Mouse (Mus musculus) c-Kit-negative CD71-positive TER-119-positive erythroid progenitor cells, embryonic 14.5 days (primary cell): ENCODE results near the gene Pmfbp1.

Experiments used
- DNase-seq: peaks from one replicate; pipeline ENCODE4 v3.0.0-alpha.2; 2013; ENCODE audit warnings: low read depth, low spot score

Gene Pmfbp1

GRCm38 (mm10) chr8:109499009-109499717, 5.3 kb downstream of the Pmfbp1 start:
- DNase-seq, result no peak

DNA sequence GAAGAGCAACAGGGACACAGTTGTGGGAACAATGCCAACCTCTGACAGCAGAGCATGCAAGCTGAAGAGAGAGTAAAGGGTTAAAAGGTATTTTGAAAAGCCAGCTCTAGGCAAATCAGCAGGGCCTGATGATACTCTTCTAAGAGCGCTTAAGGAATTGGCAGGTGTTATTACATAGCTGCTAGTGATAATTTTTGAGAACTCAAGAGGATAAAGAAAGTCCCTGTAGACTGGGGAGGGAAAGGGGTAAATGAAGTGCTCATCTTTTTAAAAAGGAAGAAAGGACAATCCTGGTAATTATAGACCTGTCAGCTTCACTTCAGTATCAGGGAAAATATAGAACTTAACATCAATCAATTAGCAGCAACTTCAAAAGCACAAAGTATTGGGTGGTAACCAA, 9.7 kb downstream of the Pmfbp1 start:
- DNase-seq, result no peak

GRCm38 (mm10) chr8:109505560-109505959, 11.7 kb downstream of the Pmfbp1 start:
- DNase-seq, result no peak

DNA sequence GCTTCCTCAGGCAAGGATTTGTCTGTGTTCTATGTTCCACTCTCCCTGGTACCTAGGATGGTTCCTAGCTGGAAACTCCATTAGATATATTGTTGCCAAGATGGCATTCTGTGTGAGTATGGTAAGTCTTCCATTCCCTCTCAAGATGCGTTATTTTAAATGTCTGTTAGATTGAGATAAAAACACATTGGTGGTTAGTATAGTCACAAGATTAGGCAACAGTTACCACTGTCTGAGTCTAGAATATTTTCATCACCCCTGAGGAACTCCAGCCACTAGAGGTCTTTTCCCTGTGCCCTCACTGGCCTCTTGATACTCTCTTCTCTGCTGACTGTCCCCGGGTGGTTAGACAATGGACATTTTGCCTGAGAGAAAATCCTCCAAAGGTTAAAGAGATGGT, 30.2 kb downstream of the Pmfbp1 start:
- no peak for DNase-seq

DNA sequence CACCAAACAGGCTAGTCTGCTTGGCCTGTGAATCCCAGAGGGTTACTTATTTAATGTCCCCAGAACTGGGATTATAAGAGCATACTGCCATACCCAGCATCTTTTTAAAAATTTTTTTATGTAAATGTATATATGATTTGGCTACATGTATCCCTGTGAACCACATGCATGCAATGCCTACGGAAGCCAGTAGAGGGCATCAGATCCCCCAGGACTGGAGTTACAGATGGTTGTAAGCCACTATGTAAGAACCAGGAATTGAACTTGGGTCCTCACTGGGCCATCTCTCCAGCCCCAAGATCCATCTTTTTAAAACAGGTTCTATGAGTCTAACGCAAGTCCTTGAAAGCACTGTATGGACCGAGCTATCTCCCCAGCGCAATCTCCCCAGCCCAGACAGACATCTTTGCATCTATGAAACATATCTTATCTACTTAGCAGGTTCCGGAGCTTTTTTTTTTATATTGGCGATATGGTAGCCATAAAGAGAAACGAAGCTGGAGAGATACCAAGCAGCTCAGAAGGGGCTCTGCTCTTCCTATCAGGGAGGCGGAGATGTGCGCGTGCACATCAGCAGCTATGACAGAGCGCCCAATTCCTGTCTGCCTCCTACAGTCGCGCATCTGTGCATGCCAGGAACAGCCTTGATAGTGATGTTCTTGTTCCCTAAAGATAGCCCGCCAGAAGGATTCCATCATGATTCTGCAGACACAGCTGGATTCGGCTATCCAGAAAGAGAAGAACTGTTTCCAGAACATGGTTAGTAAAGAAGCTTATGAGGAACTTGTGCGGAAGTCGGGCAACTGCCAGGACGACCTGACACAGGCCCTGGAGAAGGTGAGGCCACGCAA, 41.5 kb downstream of the Pmfbp1 start:
- peak; percentile 32 for DNase-seq

- peak; percentile 35 for DNase-seq
Measured at GRCm38 (mm10) chr8:109536703-109537102, 42.9 kb downstream of the Pmfbp1 start.

DNA sequence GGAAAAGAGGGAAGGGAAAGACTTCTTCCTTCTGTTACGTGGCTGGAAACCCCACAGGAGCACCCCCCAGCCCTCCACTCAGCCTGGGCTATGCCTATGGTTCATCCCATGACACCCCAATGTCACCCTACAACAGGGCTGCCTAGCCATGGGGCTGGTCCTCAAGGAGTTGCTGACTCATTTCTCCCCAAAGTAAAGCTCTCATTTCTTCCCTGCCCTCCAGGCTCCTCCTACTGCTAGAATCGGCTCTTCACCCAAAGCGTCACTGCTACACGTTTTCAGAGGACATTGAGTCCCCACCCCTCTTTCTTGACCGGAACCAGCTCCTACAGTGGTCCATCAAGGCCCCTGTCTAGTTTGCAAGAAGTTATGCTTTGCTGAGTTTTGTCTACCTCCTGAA, 48.3 kb downstream of the Pmfbp1 start:
- no peak for DNase-seq

- DNase-seq, result no peak
Measured at GRCm38 (mm10) chr8:109542748-109543519, 49.1 kb downstream of the Pmfbp1 start.

DNA sequence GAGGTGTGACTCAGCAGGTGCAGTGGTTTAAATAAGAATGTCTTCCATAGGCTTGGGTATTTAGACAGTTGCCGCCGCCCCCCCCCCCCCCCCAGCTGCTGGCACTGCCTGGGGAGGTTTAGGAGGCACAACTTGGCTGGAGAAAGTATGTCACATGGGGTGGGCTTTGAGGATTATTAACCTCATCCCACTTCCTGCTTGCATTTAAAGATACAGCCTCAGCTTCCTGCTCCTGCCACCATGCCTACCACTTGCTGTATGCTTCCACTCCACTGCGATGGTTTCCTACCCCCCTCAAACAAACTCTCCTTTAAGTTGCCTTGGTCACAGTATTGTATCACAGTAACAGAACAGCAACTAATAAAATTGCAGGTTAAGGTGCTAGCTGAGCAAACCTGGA, 50.2 kb downstream of the Pmfbp1 start:
- no peak for DNase-seq

DNA sequence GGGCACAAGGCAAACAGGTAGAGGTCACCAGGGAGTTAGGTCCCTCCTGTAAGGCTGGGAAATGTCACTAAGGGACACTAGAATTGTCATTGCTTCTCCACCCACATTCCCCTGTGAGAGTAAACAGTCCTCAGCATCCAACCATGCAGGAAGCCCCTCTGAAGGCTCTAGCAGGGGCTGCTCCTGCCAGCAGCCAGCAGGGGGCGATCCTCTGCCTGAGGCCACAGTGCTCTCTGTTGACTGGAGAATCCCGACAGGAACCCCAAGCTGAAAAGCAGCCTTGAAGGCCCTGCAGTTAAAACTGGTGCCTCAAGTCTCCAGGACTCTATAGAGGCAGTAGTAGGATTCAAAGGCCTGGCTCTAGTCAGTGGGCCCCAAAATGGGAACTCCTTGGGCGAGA, 57.8 kb downstream of the Pmfbp1 start:
- no peak for DNase-seq

DNA sequence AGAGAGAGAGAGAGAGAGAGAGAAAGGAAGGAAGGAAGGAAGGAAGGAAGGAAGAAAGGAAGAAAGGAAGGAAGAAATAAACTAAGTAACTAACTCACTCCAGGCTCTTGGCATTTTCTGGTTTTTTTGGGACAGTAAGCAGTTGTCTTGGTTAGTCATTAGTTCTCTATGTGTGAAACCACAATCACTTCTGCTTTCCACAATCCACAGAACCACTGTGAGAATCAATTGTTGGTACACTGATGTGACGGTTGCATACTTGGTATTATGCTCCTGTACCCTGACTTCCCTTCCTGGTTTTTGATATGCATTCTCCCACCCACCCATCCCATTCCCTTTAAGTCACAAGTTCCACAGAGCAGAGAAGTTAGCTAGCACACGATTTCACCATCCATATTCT, 70.1 kb downstream of the Pmfbp1 start:
- DNase-seq, result no peak

DNA sequence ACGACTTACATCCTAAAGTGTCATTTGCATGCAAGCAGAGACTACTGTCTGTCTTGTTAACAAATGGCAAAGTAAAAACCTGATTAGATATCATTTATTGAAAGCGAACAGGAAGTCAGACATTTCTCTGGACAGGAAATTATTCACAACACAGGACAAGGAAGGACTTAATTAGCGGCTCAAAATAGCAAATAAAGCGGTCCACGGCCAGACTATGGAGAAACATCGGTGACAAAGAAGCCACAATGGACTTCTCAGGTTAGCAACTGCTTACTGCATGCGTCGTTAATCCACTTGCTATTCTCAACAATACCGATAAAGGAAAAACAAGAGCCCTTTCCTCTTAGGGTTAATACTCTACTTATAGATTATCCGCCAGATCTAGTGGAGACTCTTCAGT, 70.9 kb downstream of the Pmfbp1 start:
- DNase-seq, result no peak

- peak; percentile 98 for DNase-seq
Measured at GRCm38 (mm10) chr8:109565498-109566333, 71.9 kb downstream of the Pmfbp1 start, which contains the start of the genes Dhx38 and Txnl4b. Gene Dhx38 (minus strand): TSS chr8:109565861. Gene Txnl4b (plus strand): TSS chr8:109565892.

GRCm38 (mm10) chr8:109571139-109571538, 77.3 kb downstream of the Pmfbp1 start:
- DNase-seq, result no peak

DNA sequence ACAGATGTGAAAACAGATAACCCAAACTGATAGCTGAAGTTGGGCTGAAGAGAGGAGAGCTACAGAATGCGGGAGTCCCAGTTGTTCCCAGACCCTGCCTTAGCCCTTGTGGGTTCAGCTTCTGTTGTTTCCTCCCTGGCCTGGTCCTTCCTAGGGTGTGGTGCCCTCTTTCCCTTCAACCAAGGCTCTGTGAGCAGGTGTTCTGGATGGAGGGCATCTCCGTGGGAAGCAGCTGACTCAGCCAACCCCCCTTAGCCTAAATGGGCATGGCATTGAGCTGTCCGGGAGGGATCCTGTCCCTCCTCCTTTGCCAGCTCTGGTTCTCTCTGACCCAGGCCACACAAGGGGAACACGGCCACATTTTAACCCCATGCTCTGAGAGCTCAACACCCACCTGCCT, 82.5 kb downstream of the Pmfbp1 start:
- DNase-seq, result no peak

DNA sequence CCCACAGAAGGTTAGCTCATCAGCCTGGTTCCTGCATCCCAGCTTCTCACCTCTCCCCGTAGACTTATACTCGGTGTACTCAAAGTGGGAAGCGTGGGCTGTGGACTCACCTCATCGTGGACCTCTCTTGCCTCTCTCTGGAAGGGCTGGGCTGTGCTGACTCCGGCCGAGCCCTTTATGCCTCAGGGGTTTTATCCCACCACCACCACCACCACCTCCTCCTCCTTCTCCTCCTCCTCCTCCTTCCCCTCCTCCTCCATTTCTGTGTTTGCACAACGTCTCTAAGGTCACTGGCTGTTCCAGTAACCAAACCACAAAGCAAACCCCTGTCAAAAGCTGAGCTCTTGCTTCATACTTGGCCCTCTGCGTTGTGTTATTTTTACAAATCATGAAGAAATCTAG, 85.1 kb downstream of the Pmfbp1 start, which contains the start of gene Hp:
Hp (minus strand) TSS at position 273 of the 402 bp plus-strand sequence.
- DNase-seq, result no peak

DNA sequence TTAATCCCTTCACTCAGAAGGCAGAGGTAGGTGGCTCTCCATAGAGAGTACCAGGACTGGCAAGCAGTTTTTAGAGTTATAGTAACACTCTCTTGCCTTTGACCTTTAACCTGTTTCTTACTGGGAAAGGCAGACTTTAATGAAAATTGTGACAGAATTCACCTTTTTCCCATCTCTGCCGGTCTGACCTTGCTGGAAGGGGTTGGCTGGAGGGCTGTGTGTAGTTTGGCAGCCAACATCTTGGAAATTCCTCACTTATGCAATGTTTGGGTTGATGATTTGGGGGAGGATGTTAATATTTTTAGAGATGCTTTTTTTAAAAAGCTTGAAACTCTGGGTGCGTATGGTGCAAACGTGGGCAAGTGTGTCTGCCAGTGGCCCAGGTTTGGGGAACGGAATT, 90.5 kb downstream of the Pmfbp1 start:
- DNase-seq, result no peak

DNA sequence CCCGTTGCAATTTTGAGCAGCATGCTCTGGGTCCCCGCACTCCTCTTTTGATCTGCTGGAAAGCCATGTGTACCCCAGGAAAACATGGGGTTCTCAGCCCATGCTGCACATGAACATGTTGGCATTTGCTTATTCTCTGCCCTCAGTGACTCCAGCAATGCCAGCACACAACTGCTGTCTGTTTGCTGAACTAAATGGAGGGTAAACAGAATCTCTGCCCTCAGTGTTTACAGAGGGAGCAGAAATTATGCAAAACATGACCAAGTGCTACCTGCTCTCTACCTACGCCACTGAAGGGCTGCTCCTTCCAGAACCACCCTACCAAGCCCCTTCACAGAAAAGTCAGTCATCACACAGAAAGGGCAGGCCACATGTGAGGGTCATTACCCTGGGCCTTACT, 91.0 kb downstream of the Pmfbp1 start:
- no peak for DNase-seq

DNA sequence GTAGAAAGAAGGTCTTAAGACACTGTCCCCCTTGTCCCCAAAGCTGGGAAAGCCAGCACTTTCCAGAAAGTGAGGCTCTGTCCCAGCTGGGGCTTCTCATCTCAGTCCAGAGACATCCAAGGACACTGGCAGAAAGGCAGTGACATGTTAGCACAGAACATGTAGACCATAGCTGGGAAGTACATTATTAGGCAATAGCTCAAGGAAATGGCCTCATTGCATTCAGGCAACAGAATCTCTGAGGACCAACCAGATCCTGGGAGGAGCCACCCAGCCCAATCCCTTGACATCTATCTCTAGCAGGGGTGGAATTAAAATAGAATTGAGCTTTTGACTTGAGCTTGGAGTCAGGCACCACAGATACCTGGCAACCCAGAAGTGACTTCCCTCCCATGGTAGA, 91.8 kb downstream of the Pmfbp1 start:
- no peak for DNase-seq

DNA sequence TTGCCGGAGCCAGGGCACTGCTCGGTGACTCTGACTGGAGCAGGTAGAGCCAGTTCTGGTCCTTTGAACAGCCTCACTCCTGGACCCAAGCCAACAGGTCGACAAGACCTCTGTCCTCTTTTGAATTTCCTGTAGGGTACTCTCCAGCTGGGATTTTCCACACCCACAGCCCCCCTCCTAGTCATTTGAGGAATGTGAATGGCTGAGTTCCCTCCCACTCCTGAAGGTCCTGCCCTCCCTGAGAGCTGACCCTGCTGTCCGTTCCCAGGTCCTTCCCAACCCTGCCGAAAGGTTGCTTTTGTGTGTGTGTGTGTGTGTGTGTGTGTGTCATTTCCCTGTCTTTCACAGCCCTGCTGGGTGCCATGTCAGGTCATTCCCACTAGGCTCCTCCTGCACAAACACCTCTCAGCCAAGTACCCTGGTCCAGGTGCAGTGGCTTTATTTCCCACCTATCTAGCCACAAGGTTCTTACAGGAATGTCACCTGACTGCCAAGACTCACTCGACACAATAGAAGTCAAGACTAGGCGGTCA, 93.2 kb downstream of the Pmfbp1 start:
- DNase-seq, result no peak

GRCm38 (mm10) chr8:109590901-109591300, 97.1 kb downstream of the Pmfbp1 start:
- DNase-seq, result no peak
